Mouse (Mus musculus): Measurements from ENCODE around the gene Tmem151a. TPM values are rescaled to one million over a fixed set of nuclear protein-coding genes. Genes with fewer than 3 reads are reported as not detected.

Gene Tmem151a
- polyA plus RNA-seq (2015; fragmentation: Nextera tagmentation; extraction: Ambion mirVana) = 8.4 and 10.1 TPM in 2 replicates

GRCm38 (mm10) chr19:5085145-5085863 lies at the start of gene Tmem151a:
Gene Tmem151a (minus strand): TSS chr19:5085531.
- Histone ChIP-seq H3K27me3 (peaks cover 63% of the 10 kb centered on the region), H3K27ac (replicated peaks) (no peak within 1 kb of the TSS), H3K36me3 (0 out of 2 replicates have a peak, but pooled peaks cover 7% of the 10 kb centered on the region), H3K9ac (peak within 1 kb of the TSS; percentile 78), H3K4me1 (replicated peaks) (peaks cover 32% of the 10 kb centered on the region), H3K9me3 (no peaks in the 10 kb centered on the region), H3K4me3 (peak within 1 kb of the TSS; percentile 54), H3K4me2 (peak within 1 kb of the TSS; percentile 78)
- ATAC-seq (ENCODE audit: low read depth) = no peak
- under 1% methylated on average over 67 of the region's 69 CpGs for WGBS

GRCm38 (mm10) chr19:5131237-5131636 lies 45.9 kb upstream of the Tmem151a start:
- no peak for ATAC-seq (ENCODE audit: low read depth)
- Histone ChIP-seq H3K9ac (no peak overlapping the region), H3K27me3 (no peaks in the 10 kb centered on the region), H3K36me3 (peaks cover 31% of the 10 kb centered on the region), H3K4me1 (replicated peaks) (no peaks in the 10 kb centered on the region), H3K9me3 (no peaks in the 10 kb centered on the region), H3K27ac (replicated peaks) (no peak overlapping the region), H3K4me2 (no peak overlapping the region), H3K4me3 (no peak overlapping the region)
- WGBS = 83% methylated on average over 4 of the region's 4 CpGs

GRCm38 (mm10) chr19:5129770-5130169 lies 44.4 kb upstream of the Tmem151a start:
- Histone ChIP-seq H3K4me2 (no peak overlapping the region), H3K4me3 (no peak overlapping the region), H3K9ac (no peak overlapping the region), H3K4me1 (replicated peaks) (no peaks in the 10 kb centered on the region), H3K27ac (replicated peaks) (no peak overlapping the region), H3K36me3 (peaks cover 18% of the 10 kb centered on the region), H3K9me3 (no peaks in the 10 kb centered on the region), H3K27me3 (no peaks in the 10 kb centered on the region)
- ATAC-seq (ENCODE audit: low read depth) = no peak
- 42% methylated on average over 1 of the region's 1 CpGs for WGBS

GRCm38 (mm10) chr19:5124055-5124614 lies 38.8 kb upstream of the Tmem151a start:
- H3K27ac ChIP-seq (replicated peaks) = no peak overlapping the region
- no peaks in the 10 kb centered on the region for H3K36me3 ChIP-seq
- H3K9ac ChIP-seq = no peak overlapping the region
- no peaks in the 10 kb centered on the region for H3K27me3 ChIP-seq
- ATAC-seq (ENCODE audit: low read depth) = no peak
- no peak overlapping the region for H3K4me3 ChIP-seq
- H3K4me2 ChIP-seq = no peak overlapping the region
- H3K4me1 ChIP-seq (replicated peaks) = peaks cover 2% of the 10 kb centered on the region
- no peaks in the 10 kb centered on the region for H3K9me3 ChIP-seq
- WGBS = 73% methylated on average over 7 of the region's 7 CpGs

- H3K4me3 ChIP-seq = no peak overlapping the region
- H3K9ac ChIP-seq = no peak overlapping the region
- H3K27ac ChIP-seq (replicated peaks) = no peak overlapping the region
- WGBS = 85% methylated on average over 3 of the region's 3 CpGs
- no peaks in the 10 kb centered on the region for H3K27me3 ChIP-seq
- H3K36me3 ChIP-seq = no peaks in the 10 kb centered on the region
- ATAC-seq (ENCODE audit: low read depth) = no peak
- H3K9me3 ChIP-seq = no peaks in the 10 kb centered on the region
- H3K4me1 ChIP-seq (replicated peaks) = peaks cover 9% of the 10 kb centered on the region
- H3K4me2 ChIP-seq = no peak overlapping the region
Observed at GRCm38 (mm10) chr19:5123241-5123640, 37.9 kb upstream of the Tmem151a start.

GRCm38 (mm10) chr19:5122492-5122891 lies 37.2 kb upstream of the Tmem151a start:
- ATAC-seq (ENCODE audit: low read depth) = no peak
- Histone ChIP-seq H3K9ac (no peak overlapping the region), H3K4me2 (no peak overlapping the region), H3K27me3 (no peaks in the 10 kb centered on the region), H3K9me3 (no peaks in the 10 kb centered on the region), H3K36me3 (no peaks in the 10 kb centered on the region), H3K27ac (replicated peaks) (no peak overlapping the region), H3K4me3 (no peak overlapping the region), H3K4me1 (replicated peaks) (peaks cover 9% of the 10 kb centered on the region)
- 74% methylated on average over 10 of the region's 10 CpGs for WGBS

- peak within 1 kb of the TSS; percentile 94 for H3K9ac ChIP-seq
Observed at GRCm38 (mm10) chr19:5118384-5118698, 33.0 kb upstream of the Tmem151a start, which contains the start of gene Klc2. Gene Klc2 (minus strand): TSS chr19:5118560.

GRCm38 (mm10) chr19:5117494-5118383 lies 32.4 kb upstream of the Tmem151a start:
- no peaks in the 10 kb centered on the region for H3K27me3 ChIP-seq
- under 1% methylated on average over 82 of the region's 83 CpGs for WGBS
- peak overlapping the region; percentile 89 for H3K4me2 ChIP-seq
- H3K4me3 ChIP-seq = peak overlapping the region; percentile 88
- peak overlapping the region; percentile 94 for H3K9ac ChIP-seq
- no peaks in the 10 kb centered on the region for H3K9me3 ChIP-seq
- H3K36me3 ChIP-seq = peaks cover 29% of the 10 kb centered on the region
- ATAC-seq (ENCODE audit: low read depth) = peak; percentile 89
- peaks cover 26% of the 10 kb centered on the region for H3K4me1 ChIP-seq (replicated peaks)
- peak overlapping the region; percentile 95 for H3K27ac ChIP-seq (replicated peaks)

More at GRCm38 (mm10) chr19:5118384-5118698, 33.0 kb upstream of the Tmem151a start, which contains the start of gene Klc2:
- Histone ChIP-seq H3K36me3 (peaks cover 23% of the 10 kb centered on the region), H3K4me1 (replicated peaks) (peaks cover 26% of the 10 kb centered on the region), H3K4me3 (peak within 1 kb of the TSS; percentile 88), H3K27me3 (no peaks in the 10 kb centered on the region), H3K27ac (replicated peaks) (peak within 1 kb of the TSS; percentile 95), H3K9me3 (no peaks in the 10 kb centered on the region), H3K4me2 (peak within 1 kb of the TSS; percentile 89)
- no peak; the same call in 1 of the 2 replicates for ATAC-seq (ENCODE audit: low read depth)
- under 1% methylated on average over 18 of the region's 18 CpGs for whole genome bisulfite sequencing

GRCm38 (mm10) chr19:5113783-5114182 lies 28.5 kb upstream of the Tmem151a start:
- Histone ChIP-seq H3K36me3 (peaks cover 68% of the 10 kb centered on the region), H3K4me1 (replicated peaks) (peaks cover 21% of the 10 kb centered on the region), H3K4me3 (no peak overlapping the region), H3K27me3 (no peaks in the 10 kb centered on the region), H3K27ac (replicated peaks) (no peak overlapping the region), H3K9ac (peak overlapping the region; percentile 17; the same call in 1 of the 2 replicates), H3K9me3 (no peaks in the 10 kb centered on the region), H3K4me2 (no peak overlapping the region)
- ATAC-seq (ENCODE audit: low read depth) = no peak
- 79% methylated on average over 7 of the region's 7 CpGs for WGBS

- H3K4me2 ChIP-seq = no peak overlapping the region
- no peaks in the 10 kb centered on the region for H3K9me3 ChIP-seq
- ATAC-seq (ENCODE audit: low read depth) = no peak
- WGBS = 74% methylated on average over 19 of the region's 19 CpGs
- peaks cover 73% of the 10 kb centered on the region for H3K36me3 ChIP-seq
- H3K27me3 ChIP-seq = no peaks in the 10 kb centered on the region
- H3K4me3 ChIP-seq = no peak overlapping the region
- H3K27ac ChIP-seq (replicated peaks) = no peak overlapping the region
- H3K4me1 ChIP-seq (replicated peaks) = peaks cover 25% of the 10 kb centered on the region
- H3K9ac ChIP-seq = no peak overlapping the region
Observed at GRCm38 (mm10) chr19:5109659-5110453, 24.5 kb upstream of the Tmem151a start.

GRCm38 (mm10) chr19:5108702-5109101 lies 23.4 kb upstream of the Tmem151a start:
- Histone ChIP-seq H3K9me3 (no peaks in the 10 kb centered on the region), H3K4me3 (no peak overlapping the region), H3K36me3 (peaks cover 75% of the 10 kb centered on the region), H3K9ac (0 out of 2 replicates have a peak overlapping the region, but pooled peaks have one; percentile 13), H3K27ac (replicated peaks) (no peak overlapping the region), H3K27me3 (no peaks in the 10 kb centered on the region), H3K4me1 (replicated peaks) (peaks cover 24% of the 10 kb centered on the region), H3K4me2 (no peak overlapping the region)
- WGBS = 49% methylated on average over 4 of the region's 4 CpGs
- ATAC-seq (ENCODE audit: low read depth) = no peak
